Mouse (Mus musculus) gastrocnemius, adult 18-20 months (tissue): Measurements from ENCODE around the gene Olfr1054. TPM values are rescaled to one million over a fixed set of nuclear protein-coding genes. Genes with fewer than 3 reads are reported as not detected.
"Not testable (repeated sequence)": the region's sequence is repeated elsewhere in the genome, so short reads cannot be mapped to it uniquely, and the experiment has no call there.

Experiments used
- DNase-seq: peaks from one replicate; pipeline ENCODE4 v3.0.0; 2021; ENCODE audit warnings: low spot score
- long read RNA-seq, 2 experiments: library from polyadenylated mRNA; stranded (forward); transcript quantifications; one replicate each; pipeline ENCODE4 v2.0.0; 2021
- total RNA-seq, 2 experiments: library from RNA; stranded (reverse); gene quantifications; 2 replicates each; pipeline ENCODE4 v1.2.3; 2021

Olfr1054 gene
- not detected for total RNA-seq
- long read RNA-seq, experiment 1, result 0 reads
- long read RNA-seq, experiment 2, result 0 reads

GRCm38 (mm10) chr2:86335333-86335732 is at the start of gene Olfr1054:
Olfr1054 (minus strand) TSS chr2:86335433.
- no peak for DNase-seq

- no peak for DNase-seq
Observed at GRCm38 (mm10) chr2:86378293-86378692, 43.1 kb upstream of the Olfr1054 start, which contains the start of gene Olfr1057. Olfr1057 (minus strand) TSS chr2:86378393.

GRCm38 (mm10) chr2:86366342-86366741 is 31.1 kb upstream of the Olfr1054 start:
- DNase-seq, result not testable (repeated sequence)

GRCm38 (mm10) chr2:86362369-86362768 is 27.1 kb upstream of the Olfr1054 start, which contains the start of gene Olfr1056:
Olfr1056 (minus strand) TSS chr2:86362469.
- no peak for DNase-seq

GRCm38 (mm10) chr2:86351751-86352150 is 16.5 kb upstream of the Olfr1054 start:
- DNase-seq, result not testable (repeated sequence)

GRCm38 (mm10) chr2:86350184-86350583 is 15.0 kb upstream of the Olfr1054 start, which contains the start of gene Olfr1055:
Olfr1055 (minus strand) TSS chr2:86350284.
- DNase-seq, result no peak

- no peak for DNase-seq
Observed at GRCm38 (mm10) chr2:86315184-86315583, 20.0 kb downstream of the Olfr1054 start, which contains the start of gene Olfr1053. Olfr1053 (minus strand) TSS chr2:86315284.

GRCm38 (mm10) chr2:86292155-86292554 is 43.1 kb downstream of the Olfr1054 start, which contains the start of gene Olfr1052:
Olfr1052 (plus strand) TSS chr2:86292455.
- no peak for DNase-seq

Other genes with a start within 250 kb of the Olfr1054 start
- not detected for gene Olfr1037, start 248.0 kb downstream of the Olfr1054 start, total RNA-seq
- gene Olfr1039, start 199.5 kb downstream of the Olfr1054 start, total RNA-seq, result not detected
- not detected for gene Olfr1040, start 188.7 kb downstream of the Olfr1054 start, total RNA-seq
- gene Olfr1042, start 173.6 kb downstream of the Olfr1054 start, total RNA-seq, result not detected
- gene Olfr1043, start 167.9 kb downstream of the Olfr1054 start, total RNA-seq, result not detected
- not detected for gene Olfr1044, start 157.6 kb downstream of the Olfr1054 start, total RNA-seq
- not detected for gene Olfr52, start 149.8 kb downstream of the Olfr1054 start, total RNA-seq
- gene Olfr1045, start 132.4 kb downstream of the Olfr1054 start, total RNA-seq, result not detected
- not detected for gene Olfr1046, start 116.1 kb downstream of the Olfr1054 start, total RNA-seq
- gene Olfr1047, start 104.0 kb downstream of the Olfr1054 start, total RNA-seq, result not detected
- not detected for gene Olfr1048, start 95.1 kb downstream of the Olfr1054 start, total RNA-seq
- not detected for gene Olfr1049, start 77.1 kb downstream of the Olfr1054 start, total RNA-seq
- gene Olfr1051, start 56.3 kb downstream of the Olfr1054 start, total RNA-seq, result not detected
- gene Olfr1052, start 43.0 kb downstream of the Olfr1054 start, total RNA-seq, result not detected
- gene Olfr1053, start 20.1 kb downstream of the Olfr1054 start, total RNA-seq, result not detected
- not detected for gene Olfr1055, start 14.9 kb upstream of the Olfr1054 start, total RNA-seq
- not detected for gene Olfr1056, start 27.0 kb upstream of the Olfr1054 start, total RNA-seq
- not detected for gene Olfr1057, start 43.0 kb upstream of the Olfr1054 start, total RNA-seq
- gene Olfr1058, start 53.1 kb upstream of the Olfr1054 start, total RNA-seq, result not detected
- not detected for gene Olfr1061, start 78.6 kb upstream of the Olfr1054 start, total RNA-seq
- gene Olfr1062, start 91.3 kb upstream of the Olfr1054 start, total RNA-seq, result not detected
- not detected for gene Olfr1065, start 115.2 kb upstream of the Olfr1054 start, total RNA-seq
- not detected for gene Olfr1066, start 120.8 kb upstream of the Olfr1054 start, total RNA-seq
- gene Olfr228, start 152.0 kb upstream of the Olfr1054 start, total RNA-seq, result not detected
- gene Olfr1076, start 173.0 kb upstream of the Olfr1054 start, total RNA-seq, result not detected
- gene Olfr1079, start 207.0 kb upstream of the Olfr1054 start, total RNA-seq, result not detected
- gene Olfr1080, start 222.8 kb upstream of the Olfr1054 start, total RNA-seq, result not detected